Mouse (Mus musculus) heart, postnatal 36 days (tissue): Measurements from ENCODE around the gene Gusb. TPM values are rescaled to one million over a fixed set of nuclear protein-coding genes. Genes with fewer than 3 reads are reported as not detected.
"Not testable (repeated sequence)": the region's sequence is repeated elsewhere in the genome, so short reads cannot be mapped to it uniquely, and the experiment has no call there.

Source experiments
- DNase-seq, 2 experiments: peaks; one replicate each; pipeline ENCODE4 v3.0.0; 2021 to 2022
- intact Hi-C: fragments of 180-260 bp; cut with DNase I; formaldehyde crosslinking; loops from one replicate; pipeline ENCODE4 v1.15.1; 2025
- total RNA-seq, 2 experiments: library from RNA; stranded (reverse); gene quantifications; 2 replicates each; pipeline ENCODE4 v1.2.3; 2021

Gusb gene
- total RNA-seq, result 10 to 100 TPM; 13.3 to 15.6 TPM

DNA sequence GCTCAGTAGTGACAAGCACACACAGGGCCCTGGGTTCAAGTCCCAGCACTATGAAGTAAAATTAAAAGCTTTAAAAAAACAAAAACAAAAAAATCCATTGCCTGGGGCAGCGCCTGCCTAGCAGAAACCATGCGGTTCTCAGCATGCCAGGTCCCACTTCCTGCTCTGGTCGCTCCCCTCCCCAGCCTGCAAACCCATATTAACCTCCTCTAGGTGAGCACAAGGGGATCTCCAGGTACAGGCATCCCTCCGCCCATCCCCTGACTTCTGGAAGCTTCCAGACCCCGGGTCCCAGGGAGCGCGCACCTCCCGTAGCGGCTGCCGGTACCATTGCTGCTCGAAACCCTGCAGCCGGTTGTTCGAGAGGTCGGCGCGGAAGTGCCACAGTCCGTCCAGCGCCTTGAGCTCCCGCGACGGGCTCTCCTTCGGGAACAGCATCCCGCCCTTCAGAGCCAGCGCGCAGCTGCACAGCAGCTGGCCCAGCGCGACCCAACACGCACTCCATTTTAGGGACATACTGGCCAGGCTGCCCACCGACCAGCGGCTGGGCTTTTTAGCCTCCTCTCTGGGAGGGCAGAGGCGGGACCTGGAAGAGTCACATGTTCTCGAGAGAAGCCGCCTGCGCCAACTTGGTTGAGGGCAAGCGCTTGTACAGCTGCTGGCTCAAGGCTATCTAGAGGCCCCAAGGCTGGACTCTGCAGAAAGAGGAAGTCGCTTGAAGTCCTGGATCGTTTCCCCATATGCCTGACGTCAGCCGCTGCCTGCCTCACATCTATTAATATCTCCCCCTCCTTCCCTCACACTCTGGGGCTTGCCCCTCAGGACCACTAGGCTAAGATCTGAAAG lies at the start of gene Gusb:
Gusb (minus strand) TSS at position 749 of the 846 bp plus-strand sequence.
- DNase-seq, result peak; percentile 84 to 87
- intact Hi-C loops, result loop anchor here (2.0 kb wide), 1 partner anchor 32 kb away; no protein-coding TSS in a partner anchor

DNA sequence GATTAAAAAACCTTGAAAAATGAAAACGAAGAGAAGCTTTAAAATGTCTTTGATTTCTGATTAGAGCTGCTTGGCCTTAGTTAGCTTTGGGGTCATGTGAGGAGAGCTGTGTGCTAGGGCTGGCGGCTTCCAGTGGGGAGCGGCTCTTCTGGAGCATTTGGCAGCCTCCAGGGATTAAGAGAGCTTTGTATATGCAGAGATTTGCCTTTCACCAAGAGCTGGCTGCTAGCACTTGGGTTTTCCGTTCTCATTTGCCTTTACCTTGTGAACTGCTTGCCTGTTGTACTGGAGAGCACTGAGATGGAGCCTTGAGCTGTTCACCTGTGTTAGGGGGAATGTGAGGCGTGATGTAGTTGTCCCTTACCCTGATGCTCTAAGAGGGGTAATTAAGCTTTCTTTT lies 49.7 kb upstream of the Gusb start:
- DNase-seq, result no peak

DNA sequence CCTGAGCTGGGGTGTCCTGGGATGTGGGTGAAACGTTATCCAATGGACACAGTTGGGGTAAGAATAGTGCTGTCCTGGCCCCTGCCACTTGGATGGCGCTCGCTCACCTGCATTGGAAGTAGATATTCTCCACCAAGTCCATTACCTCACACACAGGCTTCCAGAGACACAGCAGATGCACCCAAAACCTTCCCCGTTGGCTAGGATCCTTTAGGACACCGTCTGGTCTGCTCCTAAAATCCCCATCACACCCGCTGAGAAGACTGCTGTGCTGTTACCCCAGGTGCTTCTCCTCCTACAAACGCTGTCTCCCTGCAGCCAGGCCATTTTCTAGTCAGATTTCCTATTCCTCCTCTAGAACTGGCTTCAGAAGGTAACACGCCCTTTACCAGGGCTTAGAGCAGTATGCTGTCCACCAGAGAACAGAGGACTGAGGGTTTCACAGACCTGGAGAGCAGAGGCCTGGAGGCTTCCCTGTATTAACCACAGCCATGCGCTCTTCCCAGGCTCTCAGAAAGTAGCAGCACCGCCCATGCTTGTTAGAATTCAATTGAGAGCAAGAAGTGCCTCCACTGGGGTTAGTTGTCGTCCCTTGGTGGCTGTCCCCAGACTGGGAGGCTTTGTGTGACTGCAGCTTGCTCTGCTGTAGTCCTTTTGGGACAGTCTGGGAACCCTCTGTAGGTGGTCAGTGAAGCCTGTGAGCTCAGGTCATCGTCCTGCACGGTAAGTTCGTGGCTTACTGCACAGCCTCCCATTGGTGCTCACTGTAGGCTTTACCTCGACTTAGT lies 48.4 kb upstream of the Gusb start:
- intact Hi-C loops, result no loop called here
- DNase-seq, result no peak

More for the DNA sequence above, 49.7 kb upstream of the Gusb start:
- intact Hi-C loops, result no loop called here

DNA sequence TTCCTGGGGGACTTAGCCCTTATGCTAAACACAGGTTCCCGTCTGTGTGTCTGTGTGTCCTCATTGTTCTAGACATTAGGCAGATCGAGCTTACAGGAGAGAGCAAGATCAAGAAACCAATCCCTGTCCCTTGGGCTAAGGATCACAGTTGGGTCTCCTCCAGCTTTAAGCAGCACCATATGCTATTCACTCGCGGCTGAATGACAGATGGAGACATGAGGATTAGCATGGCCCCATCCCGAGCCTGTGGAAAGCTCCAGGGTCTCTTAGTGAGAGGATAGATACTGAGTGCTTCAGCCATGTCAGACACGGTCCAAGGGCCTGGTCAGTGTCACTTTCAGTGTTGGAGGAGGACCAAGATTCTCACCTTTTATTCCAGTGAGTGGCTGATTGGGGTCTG lies 47.6 kb upstream of the Gusb start:
- intact Hi-C loops, result no loop called here
- DNase-seq, result no peak

DNA sequence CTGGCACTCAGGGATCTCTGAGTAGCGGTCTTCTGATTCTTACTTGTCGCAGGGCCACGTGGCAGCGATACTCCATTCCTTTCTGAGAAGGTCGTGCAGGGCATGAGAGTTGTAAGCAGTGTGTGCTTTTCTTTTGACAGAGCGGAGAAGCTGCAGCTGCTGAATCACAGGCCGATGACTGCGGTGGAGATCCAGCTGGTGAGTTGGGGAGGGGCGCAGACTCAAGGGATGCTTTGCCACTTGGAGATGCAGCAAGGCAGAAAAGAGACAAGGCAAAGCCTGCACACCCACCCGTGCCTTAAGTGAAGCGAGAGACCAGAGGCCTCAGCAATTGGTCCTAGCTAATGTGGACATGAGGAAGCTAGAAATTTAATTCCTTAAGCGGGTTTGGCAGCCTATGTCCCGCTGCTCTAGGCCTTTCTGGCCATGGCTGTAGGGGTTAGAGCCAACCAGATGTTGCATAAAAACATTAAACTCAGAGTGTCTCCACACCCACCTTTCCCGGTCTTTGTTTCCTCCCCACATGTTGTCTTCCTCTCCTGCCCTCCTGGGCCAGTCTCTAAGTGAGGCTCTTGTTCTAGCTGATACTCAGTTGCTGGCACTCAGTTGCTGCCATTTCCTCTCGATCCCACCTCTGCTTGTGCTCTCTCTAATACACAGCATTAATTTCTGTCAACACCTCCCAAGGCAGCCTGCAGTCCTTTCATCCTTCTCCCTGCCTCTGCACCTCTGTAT lies 46.1 kb upstream of the Gusb start:
- DNase-seq, result peak in 1 of 2 experiments; percentile 63
- intact Hi-C loops, result no loop called here

DNA sequence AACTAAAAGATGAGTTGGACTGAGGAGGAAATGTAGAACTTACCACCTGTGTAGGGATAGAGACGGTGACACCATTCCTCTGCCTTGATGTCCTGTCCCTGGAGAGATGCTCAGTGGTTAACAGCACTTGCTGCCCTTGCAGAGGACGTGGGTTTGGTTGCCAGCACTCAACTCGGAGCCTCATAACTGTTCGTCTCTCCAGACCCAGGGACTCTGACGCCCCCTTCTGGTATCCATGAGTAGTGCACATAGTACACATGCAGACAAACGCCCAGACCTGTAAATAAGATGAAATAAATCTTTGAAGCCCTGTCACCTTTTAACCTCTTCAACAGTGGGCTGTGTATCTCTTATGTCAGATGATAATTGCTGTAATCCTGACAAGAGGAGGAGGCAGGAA lies 44.2 kb upstream of the Gusb start:
- no peak for DNase-seq
- intact Hi-C loops, result no loop called here

DNA sequence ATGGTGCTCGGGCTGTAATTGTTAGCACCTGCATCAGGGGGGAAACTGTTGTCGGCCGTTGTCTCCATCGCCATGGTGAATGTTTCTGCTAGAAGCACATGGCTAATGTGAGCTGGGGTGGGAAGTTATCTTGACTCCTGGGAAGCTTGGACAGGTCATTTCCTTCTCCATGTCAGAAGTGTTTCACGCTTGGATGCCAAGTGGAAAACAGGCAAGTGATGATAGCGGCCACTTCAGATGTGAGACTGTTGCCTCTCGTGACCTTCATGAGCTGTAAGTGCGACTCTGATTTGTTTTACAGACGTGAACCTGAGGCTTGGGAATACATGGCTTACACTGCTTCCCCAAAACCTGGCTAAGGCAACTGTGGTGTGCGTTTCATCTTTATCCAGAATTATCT lies 43.7 kb upstream of the Gusb start:
- intact Hi-C loops, result no loop called here
- DNase-seq, result no peak

DNA sequence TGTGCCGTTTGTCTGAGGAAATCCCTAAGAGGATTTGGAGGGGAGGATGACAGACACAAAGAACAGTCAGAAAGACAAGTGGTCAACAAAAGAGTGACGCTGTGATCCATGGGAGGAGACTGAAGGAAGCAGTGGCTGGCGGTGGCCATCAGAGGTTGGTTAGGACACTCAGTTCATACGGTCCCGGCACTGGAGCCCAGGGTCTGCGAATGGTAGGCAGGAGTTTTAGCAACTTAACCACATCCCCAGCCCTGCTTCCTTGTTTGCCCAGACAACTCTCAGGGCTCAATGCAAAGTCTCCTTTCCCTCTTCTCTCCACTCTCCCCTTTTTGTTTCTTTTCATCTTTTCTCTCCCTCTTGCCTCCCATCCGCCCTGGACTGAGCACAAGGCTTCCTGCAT lies 43.3 kb upstream of the Gusb start:
- DNase-seq, result no peak
- intact Hi-C loops, result no loop called here

DNA sequence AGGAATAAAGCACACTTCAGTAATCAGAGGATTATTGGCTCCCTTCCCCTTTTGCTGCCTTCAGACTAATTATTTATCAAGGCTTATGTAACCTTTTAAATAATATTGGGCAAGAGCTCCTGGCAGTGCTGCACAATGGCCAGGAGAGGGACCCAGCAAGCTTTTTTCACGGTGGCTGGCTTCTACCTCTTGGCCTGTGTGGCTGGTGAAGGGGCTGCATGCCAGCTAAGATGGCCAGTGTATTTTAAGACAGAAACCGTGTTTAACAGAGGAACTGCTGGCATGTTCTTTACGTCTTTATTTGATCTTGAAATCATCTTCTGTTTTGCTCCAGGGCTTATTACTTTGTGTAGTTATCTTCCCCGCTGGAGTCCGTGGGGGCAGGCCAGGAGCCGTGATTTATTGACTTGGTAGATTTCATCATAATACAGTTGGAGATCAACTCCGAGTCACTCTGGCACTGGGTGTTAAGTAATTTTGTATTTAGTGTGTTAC lies 41.4 kb upstream of the Gusb start:
- DNase-seq, result peak; percentile 59 to 64
- intact Hi-C loops, result loop anchor here (1.0 to 5.0 kb wide), 2 partner anchors 33 to 95 kb away; no protein-coding TSS in a partner anchor

DNA sequence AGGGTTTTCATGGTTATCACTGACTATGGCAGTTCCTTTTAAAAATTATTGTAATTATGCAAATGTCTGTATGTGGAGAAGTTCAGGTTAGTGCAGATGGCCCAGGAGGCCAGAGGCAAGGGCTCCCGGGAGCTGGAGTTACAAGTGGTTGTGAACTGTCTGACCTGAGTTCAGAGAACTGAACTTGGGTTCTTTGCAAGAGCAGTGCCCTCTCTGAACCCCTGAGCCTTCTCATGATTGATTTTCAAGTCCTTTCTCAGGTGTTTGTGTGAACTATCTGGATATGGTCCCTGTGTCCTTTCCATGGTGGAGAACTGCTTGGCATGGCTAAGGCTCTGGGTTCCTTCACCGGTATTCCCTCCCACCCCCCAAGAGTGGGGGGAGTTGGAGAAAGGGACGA lies 40.9 kb upstream of the Gusb start:
- intact Hi-C loops, result loop anchor here (1.0 to 5.0 kb wide), 2 partner anchors 34 to 96 kb away; no protein-coding TSS in a partner anchor
- no peak for DNase-seq

DNA sequence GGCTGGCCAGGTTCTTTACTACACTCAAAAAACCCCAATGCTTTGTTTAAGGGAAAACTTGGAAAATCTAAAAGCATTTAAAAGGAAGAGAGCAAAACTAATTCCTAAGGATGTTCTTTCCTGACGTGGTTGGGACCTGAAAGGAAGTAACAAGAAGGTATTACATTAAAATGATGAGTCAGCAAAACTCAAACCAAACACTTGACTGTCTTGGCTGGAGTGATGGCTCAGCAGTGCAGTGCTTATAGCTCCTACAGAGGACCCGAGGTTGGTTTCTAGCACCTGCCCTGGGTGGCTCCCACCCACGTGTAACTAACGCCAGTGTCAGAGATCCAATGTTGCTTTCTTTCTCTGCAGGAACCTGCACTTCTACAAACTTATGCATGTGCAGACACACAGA lies 38.4 kb upstream of the Gusb start:
- intact Hi-C loops, result loop anchor here (5.0 kb wide), 1 partner anchor 36 kb away; no protein-coding TSS in a partner anchor
- no peak for DNase-seq

DNA sequence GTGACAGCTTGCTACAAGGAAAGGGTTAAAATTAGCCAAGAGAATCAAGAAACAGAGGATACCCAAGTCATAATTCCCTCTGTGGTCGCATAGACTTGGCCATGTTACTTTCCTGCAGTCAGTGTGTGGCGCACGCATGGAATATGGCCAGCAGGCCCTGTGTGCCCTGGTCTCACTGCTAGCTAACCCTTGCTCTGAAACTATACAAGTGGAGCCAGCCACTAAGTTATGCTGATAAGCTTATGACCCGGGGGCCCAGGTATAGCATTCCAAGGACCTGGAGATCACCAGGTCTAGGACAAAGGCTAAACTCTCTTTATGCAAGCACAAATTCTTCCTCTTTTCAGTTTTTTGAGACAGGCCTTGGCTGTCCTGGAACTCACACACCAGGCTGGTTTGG lies 37.9 kb upstream of the Gusb start:
- intact Hi-C loops, result loop anchor here (5.0 kb wide), 1 partner anchor 37 kb away; no protein-coding TSS in a partner anchor
- no peak for DNase-seq

DNA sequence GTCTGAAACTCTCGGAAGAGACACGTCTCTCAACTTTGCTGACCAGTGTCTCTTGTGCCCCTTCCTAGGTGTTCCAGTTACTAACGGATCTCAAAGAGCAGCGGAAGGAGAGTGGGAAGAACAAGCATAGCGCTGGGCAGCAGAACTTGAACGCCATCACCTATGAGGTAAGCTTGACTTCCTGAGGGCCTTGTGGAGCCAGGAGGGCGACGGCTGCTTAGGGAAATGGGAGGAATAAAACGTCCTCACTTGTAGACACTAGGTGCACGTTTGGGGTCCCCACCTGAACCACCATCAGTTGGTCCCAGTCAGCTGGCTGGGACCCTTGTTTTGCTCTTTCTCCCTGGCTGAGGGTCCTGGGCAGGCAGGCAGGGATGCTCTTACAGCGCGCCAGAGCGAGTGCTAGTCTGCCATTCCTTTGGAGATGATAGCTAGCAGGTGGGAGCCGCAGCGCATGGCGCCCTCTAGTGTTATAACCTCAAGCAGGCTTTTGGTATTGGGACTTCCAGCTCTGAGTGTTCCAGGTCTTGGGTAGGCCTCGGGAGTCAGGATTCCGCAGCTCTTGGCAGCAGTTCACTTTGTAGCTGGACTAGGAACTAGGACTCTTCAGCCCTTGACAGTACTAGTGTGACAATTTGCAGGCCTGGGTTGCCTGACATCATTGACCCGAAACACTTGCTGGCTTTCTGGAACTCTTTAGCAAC lies 35.1 kb upstream of the Gusb start:
- intact Hi-C loops, result loop anchor here (1.0 kb wide), 2 partner anchors 15 to 39 kb away; no protein-coding TSS in a partner anchor
- peak; percentile 67 to 71 for DNase-seq

DNA sequence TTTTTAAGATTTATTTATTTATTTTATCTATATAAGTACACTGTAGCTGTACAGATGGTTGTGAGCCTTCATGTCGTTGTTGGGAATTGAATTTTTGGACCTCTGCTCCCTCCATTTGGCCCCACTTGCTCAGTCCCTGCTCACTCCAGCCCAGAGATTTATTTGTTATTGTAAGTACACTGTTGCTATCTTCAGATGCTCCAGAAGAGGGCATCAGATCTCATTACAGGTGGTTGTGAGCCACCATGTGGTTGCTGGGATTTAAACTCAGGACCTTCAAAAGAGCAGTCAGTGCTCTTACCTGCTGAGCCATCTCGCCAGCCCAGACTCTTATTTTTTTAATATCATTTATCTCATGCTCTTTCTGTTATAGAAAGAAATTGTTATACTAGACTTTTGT lies 33.5 kb upstream of the Gusb start:
- intact Hi-C loops, DNase-seq: not testable (repeated sequence)

DNA sequence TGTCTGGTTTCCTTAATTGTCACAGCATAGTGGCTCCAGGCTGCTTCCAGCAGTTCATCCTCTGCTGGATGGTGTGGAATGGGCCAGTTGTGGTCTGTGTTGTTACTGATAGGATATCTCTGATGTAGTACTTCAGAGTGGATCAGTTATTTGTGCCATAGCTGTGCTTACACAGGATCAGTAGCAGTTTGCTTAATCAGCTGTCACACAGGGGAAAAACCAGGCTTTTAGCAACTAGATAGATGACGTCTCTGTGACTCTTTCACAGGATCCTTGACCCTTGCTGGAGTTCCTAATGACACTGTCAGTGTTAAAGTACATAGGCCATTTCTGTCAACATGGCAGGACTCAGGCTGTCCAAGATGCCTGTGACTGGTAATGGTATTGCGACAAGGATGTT lies 31.0 kb upstream of the Gusb start:
- intact Hi-C loops, result loop anchor here (2.0 kb wide), 1 partner anchor 31 kb away; the partner anchor contains the start of gene Gusb
- no peak for DNase-seq

DNA sequence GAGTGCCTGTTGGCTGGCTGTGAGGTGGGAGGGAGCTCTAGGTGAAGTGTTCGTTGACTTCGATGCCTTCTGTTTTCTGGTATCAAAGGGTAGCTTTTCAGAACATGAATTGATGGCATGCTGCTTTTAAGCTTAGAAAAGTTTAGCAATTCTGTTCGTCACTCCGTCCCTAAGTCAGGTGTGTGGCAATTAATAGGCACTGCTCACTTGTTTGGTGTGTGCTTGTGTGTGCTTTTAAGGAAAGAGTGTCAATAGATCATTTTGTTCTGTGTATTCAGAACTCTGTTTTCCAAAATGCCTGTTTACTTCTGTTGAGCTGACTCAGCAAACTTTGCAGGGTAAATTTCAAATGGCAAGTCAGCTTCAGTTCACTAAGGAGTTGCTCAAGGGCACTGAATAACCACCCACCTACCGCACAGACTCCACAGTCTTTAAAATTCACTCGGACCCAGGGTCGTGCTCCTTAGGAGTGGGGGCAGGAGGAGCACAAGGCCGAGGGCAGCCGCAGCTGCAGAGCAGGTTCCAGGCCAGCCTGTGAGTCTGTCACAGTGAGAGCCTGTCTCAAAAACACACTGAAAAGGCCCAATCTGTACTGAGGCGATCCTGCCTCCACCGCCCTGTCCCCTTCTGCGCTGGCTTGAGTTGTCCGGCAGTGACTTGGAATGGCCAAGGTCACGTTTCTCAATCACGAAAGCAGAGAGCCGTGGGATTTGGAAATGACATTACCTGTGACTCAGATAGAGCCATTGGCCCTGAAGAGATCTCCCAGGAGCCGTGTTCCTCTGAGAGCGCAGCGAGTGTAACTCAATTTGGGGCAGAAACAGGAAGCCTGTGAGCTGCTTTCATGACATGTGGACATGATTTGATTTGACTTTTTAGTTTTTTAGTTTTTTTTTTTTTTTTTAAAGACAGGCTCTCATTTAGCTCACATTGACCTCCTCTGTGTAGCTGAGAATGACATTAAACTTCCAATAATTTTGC lies 28.9 kb upstream of the Gusb start:
- intact Hi-C loops, result no loop called here
- DNase-seq, result no peak

DNA sequence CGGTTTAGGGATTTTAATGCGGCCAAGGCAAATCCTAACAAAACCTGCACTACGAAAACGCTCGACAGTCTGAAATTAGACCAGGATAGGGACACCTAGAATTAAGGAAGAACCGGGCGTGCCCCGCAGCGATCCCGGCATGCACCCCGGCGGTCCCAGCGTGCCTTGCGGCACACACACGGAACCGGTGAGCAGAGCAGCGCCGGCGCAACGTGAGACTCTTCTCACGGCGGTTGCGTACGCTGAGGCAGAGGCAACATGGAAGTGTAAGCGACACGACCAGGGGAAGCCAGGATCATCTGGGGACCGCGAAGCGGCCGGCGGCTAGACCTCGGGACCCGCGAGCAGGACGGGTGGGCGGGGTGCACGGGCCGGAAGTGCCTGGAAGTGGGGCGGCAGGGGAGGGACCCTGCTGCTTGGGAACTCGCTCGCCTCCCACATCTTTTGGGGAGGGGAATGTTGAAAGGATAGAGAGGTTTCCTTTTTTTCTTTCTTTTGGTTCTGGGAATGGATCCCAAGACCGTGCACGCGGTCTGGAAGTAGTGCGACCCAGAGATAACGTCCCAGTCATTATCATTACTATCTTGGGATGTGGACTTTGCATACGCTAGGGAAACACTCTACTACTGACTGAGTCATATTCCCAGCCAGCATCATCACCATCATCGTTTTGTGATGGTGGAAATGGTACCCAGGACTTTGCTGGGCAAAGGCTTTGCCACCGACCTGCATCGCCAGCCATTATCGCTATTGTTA lies 26.5 kb upstream of the Gusb start, which contains the start of the genes Asl and Crcp:
Asl (minus strand) TSS at position 106 of the 756 bp plus-strand sequence.
Crcp (plus strand) TSS at position 149 of the 756 bp plus-strand sequence.
- peak; percentile 89 to 91 for DNase-seq
- intact Hi-C loops, result loop anchor here (5.0 kb wide), 2 partner anchors 48 to 193 kb away; no protein-coding TSS in a partner anchor
